11 mouse cellular contexts compared by ENCODE assay signal in genomic region chr9:110287321-110287924, GRCm38 (mm10). TPM values are rescaled to one million over a fixed set of nuclear protein-coding genes. Genes with fewer than 3 reads are reported as not detected.
A peak's percentile ranks its signal among the peaks of the same experiment; 100 is the strongest.
DNase-seq lines count a peak whose midpoint lies in the region; ATAC-seq lines count a peak whose summit lies in the region.
"Had no signal": no experiment of that assay in that cellular context is flagged by ENCODE, and none has a peak within 500 bp of the region (broad histone marks: within the 10 kb centered on the region; RNA-seq: fewer than 3 reads in every experiment).

No protein-coding gene starts in this region.

- H3K4me2 ChIP-seq in forebrain, embryonic 16.5 days (ENCODE audit: low read length), result no peak overlapping the region

- H3K4me3 ChIP-seq in forebrain, embryonic 16.5 days (replicated peaks; ENCODE audit: low read length), result no peak overlapping the region

- H3K4me1 ChIP-seq in forebrain, embryonic 16.5 days (replicated peaks; ENCODE audit: control insufficient read depth, insufficient read depth, low read length), result peaks cover 12% of the 10 kb centered on the region

- peak; percentile 94 for ATAC-seq in forebrain, embryonic 16.5 days
- no peak for ATAC-seq in granulocyte monocyte progenitor cell, adult 5-6 weeks (replicated peaks; ENCODE audit: poor library complexity, severe bottlenecking)
- ATAC-seq: activated CD4-positive, CD25-positive, alpha-beta regulatory T cell, adult 4 months had no signal

- 21% methylated on average over 7 of the region's 7 CpGs for WGBS in forebrain, embryonic 16.5 days

- H3K9me3 ChIP-seq in forebrain, embryonic 16.5 days (ENCODE audit: control insufficient read depth, low read length), result no peaks in the 10 kb centered on the region

- DNase-seq in testis, postnatal 10 days (ENCODE audit: low spot score), result peak; percentile 23
- DNase-seq in testis, postnatal 14 days (ENCODE audit: low spot score), result no peak
- DNase-seq in left cerebral cortex, adult 9 months (ENCODE audit: low spot score in 2 of 2), result peak; percentile 55 to 59
- DNase-seq in adrenal gland, postnatal 4 days (ENCODE audit: low spot score in 2 of 2), result no peak
- DNase-seq in adrenal gland, adult (ENCODE audit: inconsistent age in 2 of 2, low spot score in 1 of 2), result no peak
- DNase-seq in thymus, postnatal 4 days, result no peak
- DNase-seq: gastrocnemius, postnatal 25 days; thymus, postnatal 36 days had no signal

- H3K36me3 ChIP-seq in forebrain, embryonic 16.5 days (ENCODE audit: control insufficient read depth, insufficient read depth), result no peaks in the 10 kb centered on the region

- no peaks in the 10 kb centered on the region for H3K27me3 ChIP-seq in forebrain, embryonic 16.5 days (replicated peaks; ENCODE audit: control insufficient read depth, insufficient read depth, low read length)

- no peak overlapping the region for H3K9ac ChIP-seq in forebrain, embryonic 16.5 days (replicated peaks; ENCODE audit: low read depth, low read length)

- peak overlapping the region; percentile 67 for H3K27ac ChIP-seq in forebrain, embryonic 16.5 days (ENCODE audit: low read length)

RNA-seq across cellular contexts. Expression of gene Elp6, which starts 17.6 kb away (rescaled TPM):
- 34.3 and 36.8 TPM in 2 replicates for polyA plus RNA-seq in forebrain, embryonic 16.5 days (2015; fragmentation: Nextera tagmentation; extraction: Ambion mirVana)
- total RNA-seq in adrenal gland, postnatal 4 days (2021), result 10 to 100 TPM; 11.1 to 12.5 TPM
- 7.6 and 11.0 TPM in 2 replicates for total RNA-seq in granulocyte monocyte progenitor cell, adult 5-6 weeks (2014; fragmentation: Nextera tagmentation)
- total RNA-seq in granulocyte monocyte progenitor cell, adult 5-6 weeks (2017), result 7.9 and 8.4 TPM in 2 replicates

RNA-seq across cellular contexts. Expression of gene Cspg5, which starts 43.8 kb away (rescaled TPM):
- 98.9 and 115 TPM in 2 replicates for polyA plus RNA-seq in forebrain, embryonic 16.5 days (2015; fragmentation: Nextera tagmentation; extraction: Ambion mirVana)
- total RNA-seq in adrenal gland, postnatal 4 days (2021), result 10 to 100 TPM; 38.5 to 41.4 TPM
- total RNA-seq in granulocyte monocyte progenitor cell, adult 5-6 weeks (2014; fragmentation: Nextera tagmentation), result not detected in 2 replicates
- total RNA-seq in granulocyte monocyte progenitor cell, adult 5-6 weeks (2017), result 0.30 TPM in 1 of 2 replicates, not detected in the other

RNA-seq across cellular contexts. Expression of gene Scap, which starts 45.7 kb away (rescaled TPM):
- polyA plus RNA-seq in forebrain, embryonic 16.5 days (2015; fragmentation: Nextera tagmentation; extraction: Ambion mirVana), result 51.1 and 51.4 TPM in 2 replicates
- total RNA-seq in adrenal gland, postnatal 4 days (2021), result 100 to 1,000 TPM; 117 to 130 TPM
- 31.4 and 56.3 TPM in 2 replicates for total RNA-seq in granulocyte monocyte progenitor cell, adult 5-6 weeks (2014; fragmentation: Nextera tagmentation)
- 24.1 and 43.1 TPM in 2 replicates for total RNA-seq in granulocyte monocyte progenitor cell, adult 5-6 weeks (2017)

Comparison
In these comparisons a context has a peak if more than half of its experiments do, and no peak if none do; other contexts are left out.
1. DNase-seq: peak in testis, postnatal 10 days (single experiment) and left cerebral cortex, adult 9 months (2 of 2); none in testis, postnatal 14 days (single experiment), adrenal gland, postnatal 4 days (0 of 2), adrenal gland, adult (0 of 2) and thymus, postnatal 4 days (single experiment).
2. RNA of gene Cspg5, which starts 43.8 kb away (total RNA-seq): 38.5 to 41.4 TPM in adrenal gland, postnatal 4 days; 0.30 TPM in granulocyte monocyte progenitor cell, adult 5-6 weeks; every median in the first group is over 10 times any median in the second.